Mouse (Mus musculus): ENCODE measurements at regions not wholly inside any gene's neighbourhood (a gene's known extent, or its start where the extent isn't known, plus 50 kb on each side); places are given as distances from the start of the nearest gene placed in this dataset.

- Histone ChIP-seq H3K27me3 (ENCODE audit: control insufficient read depth, insufficient read depth, low read length) (no peaks in the 10 kb centered on the region), H3K27ac (ENCODE audit: insufficient read depth, low read length) (no peak overlapping the region), H3K4me1 (ENCODE audit: control insufficient read depth, insufficient read depth, low read length) (no peaks in the 10 kb centered on the region), H3K4me3 (replicated peaks; ENCODE audit: insufficient read depth, low read depth, low read length) (no peak overlapping the region)
- WGBS, result 45% methylated on average over 6 of the region's 6 CpGs
- no peak for DNase-seq
- TF ChIP-seq CTCF (IDR thresholded peaks at IDR 0.05; ENCODE audit: borderline replicate concordance, insufficient read depth, low read depth, low read length) (no peak), POLR2A (IDR thresholded peaks at IDR 0.05; ENCODE audit: borderline replicate concordance, insufficient read depth, low read length) (no peak)
Observed at GRCm38 (mm10) chr4:24248142-24249054, 247.9 kb upstream of the Mms22l start.

GRCm38 (mm10) chr4:24249243-24249970 lies 246.8 kb upstream of the Mms22l start:
- Histone ChIP-seq H3K27me3 (ENCODE audit: control insufficient read depth, insufficient read depth, low read length) (no peaks in the 10 kb centered on the region), H3K4me3 (replicated peaks; ENCODE audit: insufficient read depth, low read depth, low read length) (no peak overlapping the region), H3K4me1 (ENCODE audit: control insufficient read depth, insufficient read depth, low read length) (no peaks in the 10 kb centered on the region), H3K27ac (ENCODE audit: insufficient read depth, low read length) (no peak overlapping the region)
- TF ChIP-seq POLR2A (IDR thresholded peaks at IDR 0.05; ENCODE audit: borderline replicate concordance, insufficient read depth, low read length) (no peak), CTCF (IDR thresholded peaks at IDR 0.05; ENCODE audit: borderline replicate concordance, insufficient read depth, low read depth, low read length) (peak; percentile 41; the same call in 1 of the 2 replicates)
- WGBS, result 33% methylated on average over 6 of the region's 6 CpGs
- peak in 1 of 2 experiments; percentile 13 for DNase-seq

GRCm38 (mm10) chr4:24278154-24278553 lies 218.1 kb upstream of the Mms22l start:
- no peak for DNase-seq
- WGBS, result 56% methylated on average over 3 of the region's 3 CpGs
- TF ChIP-seq CTCF (IDR thresholded peaks at IDR 0.05; ENCODE audit: borderline replicate concordance, insufficient read depth, low read depth, low read length), result no peak
- no peak for TF ChIP-seq POLR2A (IDR thresholded peaks at IDR 0.05; ENCODE audit: borderline replicate concordance, insufficient read depth, low read length)
- Histone ChIP-seq H3K27me3 (ENCODE audit: control insufficient read depth, insufficient read depth, low read length) (no peaks in the 10 kb centered on the region), H3K4me1 (ENCODE audit: control insufficient read depth, insufficient read depth, low read length) (no peaks in the 10 kb centered on the region), H3K4me3 (replicated peaks; ENCODE audit: insufficient read depth, low read depth, low read length) (no peak overlapping the region), H3K27ac (ENCODE audit: insufficient read depth, low read length) (no peak overlapping the region)

Measured in cerebellum, adult 2 months (tissue).